8 mouse cellular contexts compared by ENCODE assay signal in genomic region chr10:99262867-99263379, GRCm38 (mm10). TPM values are rescaled to one million over a fixed set of nuclear protein-coding genes. Genes with fewer than 3 reads are reported as not detected.
A peak's percentile ranks its signal among the peaks of the same experiment; 100 is the strongest.
DNase-seq lines count a peak whose midpoint lies in the region; ATAC-seq lines count a peak whose summit lies in the region.

TSS of gene Dusp6 (plus strand) at chr10:99263231.

- peak; percentile 84 for DNase-seq in WW6 (ENCODE audit: low read depth, low spot score)
- DNase-seq in gastrocnemius, postnatal 10 days = peak; percentile 83
- peak; percentile 93 for DNase-seq in induced T-regulatory cell, adult 2 months (ENCODE audit: low read depth)
- DNase-seq in left cerebral cortex, adult 9 months (ENCODE audit: low spot score in 2 of 2) = peak; percentile 94 to 98
- DNase-seq in right cerebral cortex, postnatal 14 days = peak; percentile 93
- DNase-seq in urinary bladder, postnatal 36 days (ENCODE audit: low spot score in 2 of 2) = peak; percentile 93 to 96

- peak; percentile 72 for ATAC-seq in common myeloid progenitor, adult 5-6 weeks (replicated peaks; ENCODE audit: low read depth, poor library complexity, severe bottlenecking)
- peak; percentile 65 for ATAC-seq in megakaryocyte progenitor cell, adult 5-6 weeks (replicated peaks; ENCODE audit: poor library complexity)

RNA-seq across cellular contexts. Expression of gene Dusp6, which starts in this region (rescaled TPM):
- 28.8 and 37.5 TPM in 2 replicates for total RNA-seq in common myeloid progenitor, adult 5-6 weeks (2017)
- 10 to 100 TPM; 30.9 to 39.0 TPM for total RNA-seq in gastrocnemius, postnatal 10 days (2021)
- total RNA-seq in megakaryocyte progenitor cell, adult 5-6 weeks (2015) = 23.6 and 24.7 TPM in 2 replicates
- total RNA-seq in megakaryocyte progenitor cell, adult 5-6 weeks (2017) = 19.7 and 19.9 TPM in 2 replicates

Comparison
In these comparisons a context has a peak if more than half of its experiments do, and no peak if none do; other contexts are left out.
1. Peak in every context shown above with its lines: DNase-seq and ATAC-seq.